Mouse (Mus musculus) heart, adult 2 months (tissue): Measurements from ENCODE around the gene Stk4.

Experiments
- CTCF ChIP-seq: fragments of 200-600 bp; IDR thresholded peaks from 2 replicates; pipeline ENCODE4 v1.8.1; 2022; ENCODE audit warnings: antibody characterized with exemption, mild to moderate bottlenecking, moderate library complexity
- EP300 ChIP-seq: fragments of 200-500 bp; IDR thresholded peaks from 2 replicates; pipeline ENCODE4 v1.6.1; 2011; ENCODE audit warnings: low read depth, low read length, control low read depth; ENCODE audit not compliant: insufficient read depth
- POLR2A ChIP-seq: fragments of 200-500 bp; IDR thresholded peaks from 2 replicates; pipeline ENCODE4 v1.6.1; 2011; ENCODE audit warnings: mild to moderate bottlenecking, low read depth, low read length, control low read depth; ENCODE audit not compliant: insufficient read depth

DNA sequence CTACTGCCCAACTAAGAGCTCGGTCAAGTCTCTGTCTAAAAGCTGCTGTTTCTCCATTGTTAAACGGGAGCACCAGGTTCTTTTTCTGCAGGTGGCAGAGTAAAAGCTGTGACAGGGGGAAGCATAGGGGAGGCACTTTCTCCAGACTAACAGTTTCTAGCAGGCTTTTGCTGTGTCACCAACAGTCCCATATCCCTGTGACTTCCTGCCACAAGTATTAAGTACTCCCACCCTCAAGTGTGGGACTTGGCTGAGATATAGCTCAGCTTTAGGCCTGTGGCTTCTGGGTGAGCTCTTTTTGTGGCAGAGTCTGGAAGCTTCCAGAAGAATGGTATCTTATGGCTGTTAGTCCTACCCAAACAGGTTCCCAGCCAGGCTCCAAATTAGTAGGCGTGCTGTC lies 105.7 kb downstream of the Stk4 start:
- no peak for TF ChIP-seq EP300
- no peak for TF ChIP-seq CTCF
- no peak for TF ChIP-seq POLR2A
